Mouse (Mus musculus) lung, embryonic 15.5 days (tissue): ENCODE data around the gene Cwf19l1. TPM values are rescaled to one million over a fixed set of nuclear protein-coding genes. Genes with fewer than 3 reads are reported as not detected.

Experiments
- ATAC-seq: fragments of 200-750 bp; cut with Nextera tagmentation; 2 replicates; pipeline ENCODE4 v1.8.0; 2017; ENCODE audit warnings: moderate number of reproducible peaks, borderline replicate concordance; ENCODE audit not compliant: low FRiP score, low TSS enrichment; ENCODE audit errors: extremely low read depth
- H3K27ac ChIP-seq: fragments of 300-500 bp; sonication (generic); 2 replicates; pipeline ENCODE4 v1.5.1; 2015; ENCODE audit warnings: moderate library complexity, mild to moderate bottlenecking, inconsistent platforms
- H3K27me3 ChIP-seq: fragments of 300-500 bp; sonication (generic); 2 replicates; pipeline ENCODE4 v1.6.1; 2015; ENCODE audit warnings: inconsistent platforms
- H3K36me3 ChIP-seq: fragments of 300-500 bp; sonication (generic); 2 replicates; pipeline ENCODE4 v1.6.1; 2015; ENCODE audit warnings: inconsistent platforms
- H3K4me1 ChIP-seq: fragments of 300-500 bp; sonication (generic); 2 replicates; pipeline ENCODE4 v1.6.1; 2015; ENCODE audit warnings: inconsistent platforms
- H3K4me2 ChIP-seq: fragments of 300-500 bp; sonication (generic); 2 replicates; pipeline ENCODE4 v1.6.1; 2015; ENCODE audit warnings: inconsistent platforms, mild to moderate bottlenecking, moderate library complexity
- H3K4me3 ChIP-seq: fragments of 300-500 bp; sonication (generic); 2 replicates; pipeline ENCODE4 v1.5.1; 2015; ENCODE audit warnings: mild to moderate bottlenecking, inconsistent platforms
- H3K9ac ChIP-seq: fragments of 300-500 bp; sonication (generic); 2 replicates; pipeline ENCODE4 v1.6.1; 2015; ENCODE audit warnings: inconsistent platforms
- H3K9me3 ChIP-seq: fragments of 300-500 bp; sonication (generic); 2 replicates; pipeline ENCODE4 v1.6.1; 2016; ENCODE audit warnings: inconsistent platforms
- WGBS: fragments of 180-500 bp; shearing (Covaris S2); methylation state at CpG from one replicate; pipeline ENCODE4 v1.1.7; 2015; 5-methylcytosine and 5-hydroxymethylcytosine counted together
- polyA plus RNA-seq: library from polyadenylated mRNA; unstranded; fragments of >200 nt; fragmentation: Nextera tagmentation; extraction: Ambion mirVana; gene quantifications from 2 replicates; pipeline ENCODE4 v1.2.1, GENCODE M21; 2015

Gene Cwf19l1
- polyA plus RNA-seq, 1 experiment from 2014 or later, result 33.9 TPM

DNA sequence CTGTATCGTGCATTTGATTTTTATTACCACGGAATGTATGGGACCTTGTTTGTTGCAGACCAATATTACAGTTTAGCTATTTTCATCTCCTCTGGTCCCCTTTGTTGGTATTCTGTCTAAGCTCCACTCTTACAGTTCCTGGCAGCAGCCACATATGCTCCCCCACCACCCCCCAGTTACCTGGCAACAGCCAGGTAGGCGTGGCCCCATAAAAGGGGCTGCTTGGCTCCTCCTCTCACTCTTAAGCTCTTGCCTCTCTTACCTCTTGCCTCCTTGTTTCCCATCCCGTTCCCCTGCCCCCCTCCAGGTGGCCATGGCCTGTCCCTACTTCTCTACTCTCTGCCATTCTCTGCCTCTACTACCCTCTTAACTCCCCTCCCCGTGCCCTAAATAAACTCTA lies 64.5 kb downstream of the Cwf19l1 start:
- H3K4me1 ChIP-seq, result peaks cover 14% of the 10 kb centered on the region
- no peak overlapping the region for H3K4me3 ChIP-seq
- no peak for ATAC-seq
- H3K4me2 ChIP-seq, result no peak overlapping the region
- H3K9me3 ChIP-seq, result no peaks in the 10 kb centered on the region
- WGBS, result 53% methylated on average over 5 of the region's 5 CpGs
- H3K27ac ChIP-seq, result no peak overlapping the region
- no peak overlapping the region for H3K9ac ChIP-seq
- peaks cover 4% of the 10 kb centered on the region; the same call in 1 of the 2 replicates for H3K36me3 ChIP-seq
- H3K27me3 ChIP-seq, result no peaks in the 10 kb centered on the region

DNA sequence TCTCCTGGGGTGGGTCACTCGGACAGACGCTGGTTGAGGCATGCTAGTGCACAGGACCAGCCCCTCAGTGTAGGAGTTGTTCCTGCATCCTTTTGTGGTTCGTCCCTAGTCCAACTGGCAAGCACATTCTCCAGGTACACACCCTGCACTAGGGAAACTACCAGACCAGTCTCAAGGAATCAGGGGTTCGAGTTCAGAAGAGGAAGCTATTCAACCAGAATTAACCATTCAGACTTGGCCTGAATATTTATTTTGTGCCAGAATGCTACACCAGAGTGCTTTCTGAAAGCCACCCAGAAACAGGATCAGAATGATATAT lies 65.8 kb downstream of the Cwf19l1 start:
- H3K9me3 ChIP-seq, result no peaks in the 10 kb centered on the region
- no peak for ATAC-seq
- peak overlapping the region; percentile 58 for H3K27ac ChIP-seq
- no peaks in the 10 kb centered on the region for H3K27me3 ChIP-seq
- peaks cover 14% of the 10 kb centered on the region for H3K4me1 ChIP-seq
- H3K36me3 ChIP-seq, result no peaks in the 10 kb centered on the region
- peak overlapping the region; percentile 72 for H3K4me3 ChIP-seq
- peak overlapping the region; percentile 71 for H3K9ac ChIP-seq
- H3K4me2 ChIP-seq, result peak overlapping the region; percentile 77
- WGBS, result 6% methylated on average over 4 of the region's 4 CpGs

- peak within 1 kb of the TSS; percentile 77 for H3K4me2 ChIP-seq
- H3K9me3 ChIP-seq, result no peaks in the 10 kb centered on the region
- H3K27me3 ChIP-seq, result no peaks in the 10 kb centered on the region
- peaks cover 14% of the 10 kb centered on the region for H3K4me1 ChIP-seq
- WGBS, result under 1% methylated on average over 63 of the region's 75 CpGs
- peak; percentile 94 for ATAC-seq
- peak within 1 kb of the TSS; percentile 72 for H3K4me3 ChIP-seq
- peak within 1 kb of the TSS; percentile 58 for H3K27ac ChIP-seq
- peak within 1 kb of the TSS; percentile 71 for H3K9ac ChIP-seq
- no peaks in the 10 kb centered on the region for H3K36me3 ChIP-seq
Observed at GRCm38 (mm10) chr19:44069121-44069913, 66.4 kb downstream of the Cwf19l1 start, which contains the start of gene Erlin1. Gene Erlin1 (minus strand): TSS chr19:44069785.

- Histone ChIP-seq H3K36me3 (no peaks in the 10 kb centered on the region), H3K27me3 (no peaks in the 10 kb centered on the region), H3K4me3 (peak overlapping the region; percentile 72), H3K4me2 (peak overlapping the region; percentile 77), H3K4me1 (peaks cover 14% of the 10 kb centered on the region), H3K9me3 (no peaks in the 10 kb centered on the region), H3K27ac (no peak overlapping the region), H3K9ac (no peak overlapping the region)
- 66% methylated on average over 4 of the region's 4 CpGs for WGBS
- no peak for ATAC-seq
Observed at GRCm38 (mm10) chr19:44068232-44068631, 67.4 kb downstream of the Cwf19l1 start.

- Histone ChIP-seq H3K27me3 (no peaks in the 10 kb centered on the region), H3K4me2 (peak overlapping the region; percentile 77; the same call in 1 of the 2 replicates), H3K9me3 (no peaks in the 10 kb centered on the region), H3K4me3 (no peak overlapping the region), H3K9ac (no peak overlapping the region), H3K4me1 (peaks cover 14% of the 10 kb centered on the region), H3K36me3 (peaks cover 2% of the 10 kb centered on the region), H3K27ac (no peak overlapping the region)
- WGBS, result 66% methylated on average over 9 of the region's 9 CpGs
- no peak for ATAC-seq
Observed at GRCm38 (mm10) chr19:44067323-44068049, 68.2 kb downstream of the Cwf19l1 start.

GRCm38 (mm10) chr19:44064734-44065133 lies 70.9 kb downstream of the Cwf19l1 start:
- no peak overlapping the region for H3K27ac ChIP-seq
- peaks cover 14% of the 10 kb centered on the region for H3K4me1 ChIP-seq
- H3K4me2 ChIP-seq, result no peak overlapping the region
- H3K9ac ChIP-seq, result no peak overlapping the region
- ATAC-seq, result no peak
- H3K4me3 ChIP-seq, result no peak overlapping the region
- H3K36me3 ChIP-seq, result peaks cover 18% of the 10 kb centered on the region
- H3K27me3 ChIP-seq, result no peaks in the 10 kb centered on the region
- no peaks in the 10 kb centered on the region for H3K9me3 ChIP-seq
- WGBS, result 81% methylated on average over 2 of the region's 2 CpGs

DNA sequence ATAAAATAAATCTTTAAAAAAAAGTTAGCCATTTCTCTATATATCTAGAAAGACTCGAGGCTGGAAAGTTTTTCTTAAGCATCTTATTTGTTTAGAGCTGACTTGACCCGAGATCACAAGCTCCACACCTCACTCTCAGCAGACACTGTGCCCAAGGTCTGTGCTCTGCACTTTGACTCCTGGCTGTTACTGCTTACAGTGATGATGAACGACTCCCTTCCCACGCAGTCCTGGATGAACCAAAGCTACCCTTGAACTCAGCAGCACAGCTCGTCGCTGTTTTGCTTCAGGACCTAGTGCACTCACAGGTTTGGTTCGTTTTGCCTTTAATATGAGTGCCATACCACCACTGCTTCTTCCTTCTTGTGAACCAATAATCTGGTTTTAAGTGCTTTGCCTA lies 71.9 kb downstream of the Cwf19l1 start:
- Histone ChIP-seq H3K4me1 (peaks cover 11% of the 10 kb centered on the region), H3K9ac (no peak overlapping the region), H3K4me3 (no peak overlapping the region), H3K4me2 (no peak overlapping the region), H3K9me3 (no peaks in the 10 kb centered on the region), H3K36me3 (peaks cover 25% of the 10 kb centered on the region), H3K27me3 (no peaks in the 10 kb centered on the region), H3K27ac (no peak overlapping the region)
- no peak for ATAC-seq
- 70% methylated on average over 7 of the region's 7 CpGs for WGBS

GRCm38 (mm10) chr19:44060226-44060625 lies 75.5 kb downstream of the Cwf19l1 start:
- Histone ChIP-seq H3K4me2 (no peak overlapping the region), H3K4me1 (no peaks in the 10 kb centered on the region), H3K36me3 (peaks cover 41% of the 10 kb centered on the region), H3K27ac (no peak overlapping the region), H3K9me3 (no peaks in the 10 kb centered on the region), H3K9ac (no peak overlapping the region), H3K4me3 (no peak overlapping the region), H3K27me3 (no peaks in the 10 kb centered on the region)
- ATAC-seq, result no peak
- 86% methylated on average over 3 of the region's 3 CpGs for WGBS

Other genes with a start within 250 kb of the Cwf19l1 start
- gene Dnmbp, start 195.7 kb downstream of the Cwf19l1 start, polyA plus RNA-seq, result 22.2 and 22.4 TPM in 2 replicates
- 5.8 and 6.6 TPM in 2 replicates for gene Cpn1, start 149.3 kb downstream of the Cwf19l1 start, polyA plus RNA-seq
- 0.35 TPM in 2 replicates for gene Cyp2c23, start 106.7 kb downstream of the Cwf19l1 start, polyA plus RNA-seq
- gene Erlin1, start 66.1 kb downstream of the Cwf19l1 start, polyA plus RNA-seq, result 38.9 and 41.9 TPM in 2 replicates
- gene Chuk, start 28.4 kb downstream of the Cwf19l1 start, polyA plus RNA-seq, result 37.1 and 40.8 TPM in 2 replicates
- 76.2 and 79.1 TPM in 2 replicates for gene Bloc1s2, start 10.6 kb upstream of the Cwf19l1 start, polyA plus RNA-seq
- 0.04 TPM in 1 of 2 replicates, not detected in the other for gene Pkd2l1, start 56.6 kb upstream of the Cwf19l1 start, polyA plus RNA-seq
- gene Scd3, start 67.4 kb upstream of the Cwf19l1 start, polyA plus RNA-seq, result 0.58 and 0.64 TPM in 2 replicates
- gene Scd2, start 157.8 kb upstream of the Cwf19l1 start, polyA plus RNA-seq, result 210 and 224 TPM in 2 replicates
- 0.15 and 0.35 TPM in 2 replicates for gene Scd4, start 197.2 kb upstream of the Cwf19l1 start, polyA plus RNA-seq